Mouse (Mus musculus): Measurements from ENCODE around the gene Smad1.

- TF ChIP-seq POLR2A (IDR thresholded peaks at IDR 0.05; ENCODE audit: insufficient read depth, low read length), result no peak
- no peak for TF ChIP-seq CTCF (IDR thresholded peaks at IDR 0.05; ENCODE audit: low read depth, low read length)
- no peak for TF ChIP-seq EP300 (IDR thresholded peaks at IDR 0.05; ENCODE audit: insufficient read depth, low read depth, low read length)
Measured at GRCm38 (mm10) chr8:79379971-79380370, 19.3 kb downstream of the Smad1 start.
